ENCODE assay signal across 23 mouse cellular contexts in the genomic region with DNA sequence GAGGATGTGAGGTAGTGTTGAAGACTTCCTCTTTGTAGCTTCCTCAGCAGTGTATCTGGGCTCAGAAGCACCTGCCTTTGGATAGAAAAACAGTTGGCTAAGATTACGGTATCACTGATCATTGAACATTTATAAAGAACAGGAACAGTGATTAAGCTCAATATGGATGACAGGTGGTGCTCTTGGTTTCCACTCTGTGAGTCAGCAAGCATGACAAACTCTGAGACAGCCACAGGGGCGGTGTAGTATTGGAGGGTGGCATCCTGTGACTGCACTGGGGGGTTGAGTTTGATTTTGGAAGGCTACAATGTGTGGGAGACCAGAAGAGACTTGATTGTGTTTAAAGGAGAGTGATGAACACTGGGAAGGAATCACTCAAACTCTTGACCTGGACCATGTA.
A peak's percentile ranks its signal among the peaks of the same experiment; 100 is the strongest.
DNase-seq lines count a peak whose midpoint lies in the region; ATAC-seq and TF ChIP-seq lines count a peak whose summit lies in the region.
"Had no signal": no experiment of that assay in that cellular context is flagged by ENCODE, and none has a peak within 500 bp of the region (broad histone marks: within the 10 kb centered on the region; RNA-seq: fewer than 3 reads in every experiment).

No protein-coding gene starts in this region.

- TF ChIP-seq CTCF in layer of hippocampus, adult 2 months (conservative IDR thresholded peaks at IDR 0.05), result no peak

- no peak overlapping the region for H3K27ac ChIP-seq in midbrain, embryonic 11.5 days (ENCODE audit: low read depth, low read length)
- no peak overlapping the region for H3K27ac ChIP-seq in midbrain, embryonic 14.5 days (replicated peaks; ENCODE audit: low read depth, low read length)
- peak overlapping the region; percentile 46; the same call in 1 of the 2 replicates for H3K27ac ChIP-seq in layer of hippocampus, adult 2 months
- H3K27ac ChIP-seq: forebrain, embryonic 10.5 days; forebrain, embryonic 13.5 days; heart, adult 2 months; heart, embryonic 10.5 days; heart, embryonic 13.5 days; hindbrain, embryonic 14.5 days had no signal

- 93% methylated on average over 2 of the region's 2 CpGs for WGBS in midbrain, embryonic 11.5 days
- 94% methylated on average over 2 of the region's 2 CpGs for WGBS in midbrain, embryonic 14.5 days

- H3K4me1 ChIP-seq in midbrain, embryonic 11.5 days (ENCODE audit: control insufficient read depth, insufficient read depth, low read length), result no peaks in the 10 kb centered on the region
- H3K4me1 ChIP-seq in midbrain, embryonic 14.5 days (ENCODE audit: control insufficient read depth, insufficient read depth, low read length), result no peaks in the 10 kb centered on the region
- H3K4me1 ChIP-seq: forebrain, embryonic 10.5 days; forebrain, embryonic 13.5 days; heart, embryonic 10.5 days; heart, embryonic 13.5 days had no signal

- H3K27me3 ChIP-seq in midbrain, embryonic 11.5 days (ENCODE audit: control insufficient read depth, insufficient read depth, low read length), result no peaks in the 10 kb centered on the region
- no peaks in the 10 kb centered on the region for H3K27me3 ChIP-seq in midbrain, embryonic 14.5 days (ENCODE audit: control insufficient read depth, insufficient read depth, low read length)
- H3K27me3 ChIP-seq: forebrain, embryonic 13.5 days; heart, embryonic 13.5 days had no signal

- H3K9ac ChIP-seq in midbrain, embryonic 11.5 days (ENCODE audit: low read length), result no peak overlapping the region
- no peak overlapping the region for H3K9ac ChIP-seq in midbrain, embryonic 14.5 days (replicated peaks; ENCODE audit: low read length)
- H3K9ac ChIP-seq: forebrain, embryonic 13.5 days; heart, embryonic 13.5 days; hindbrain, embryonic 14.5 days had no signal

- no peak overlapping the region for H3K4me2 ChIP-seq in midbrain, embryonic 11.5 days
- H3K4me2 ChIP-seq in midbrain, embryonic 14.5 days (ENCODE audit: low read length), result no peak overlapping the region
- H3K4me2 ChIP-seq: forebrain, embryonic 13.5 days; heart, embryonic 13.5 days; hindbrain, embryonic 14.5 days had no signal

- no peak overlapping the region for H3K4me3 ChIP-seq in midbrain, embryonic 11.5 days (ENCODE audit: low read depth, low read length)
- no peak overlapping the region for H3K4me3 ChIP-seq in midbrain, embryonic 14.5 days (replicated peaks; ENCODE audit: low read depth, low read length)
- no peak overlapping the region for H3K4me3 ChIP-seq in layer of hippocampus, adult 2 months
- H3K4me3 ChIP-seq: forebrain, embryonic 10.5 days; forebrain, embryonic 13.5 days; heart, adult 2 months; heart, embryonic 10.5 days; heart, embryonic 13.5 days had no signal

- no peak for ATAC-seq in midbrain, embryonic 11.5 days (ENCODE audit: low FRiP score)
- ATAC-seq in midbrain, embryonic 14.5 days (ENCODE audit: low FRiP score, low TSS enrichment), result no peak
- ATAC-seq: CD4-positive, CD25-positive, alpha-beta regulatory T cell, adult 4 months; forebrain, embryonic 13.5 days; forebrain, embryonic 16.5 days had no signal

- no peaks in the 10 kb centered on the region for H3K36me3 ChIP-seq in midbrain, embryonic 11.5 days (ENCODE audit: control insufficient read depth, insufficient read depth, low read length)
- H3K36me3 ChIP-seq in midbrain, embryonic 14.5 days (ENCODE audit: control insufficient read depth, insufficient read depth, low read length), result no peaks in the 10 kb centered on the region
- H3K36me3 ChIP-seq: forebrain, embryonic 10.5 days; heart, embryonic 10.5 days; heart, embryonic 13.5 days had no signal

- DNase-seq in midbrain, embryonic 11.5 days (ENCODE audit: low spot score, missing footprints), result peak; percentile 2
- DNase-seq in midbrain, embryonic 14.5 days, result no peak
- DNase-seq in layer of hippocampus, adult 2 months (ENCODE audit: low spot score in 2 of 2), result peak; percentile 51 to 62
- DNase-seq in layer of hippocampus, adult 9-10 months (ENCODE audit: low spot score), result peak; percentile 25
- no peak for DNase-seq in adrenal gland, adult (ENCODE audit: inconsistent age in 2 of 2, low spot score in 1 of 2)
- no peak for DNase-seq in spleen, postnatal 4 days (ENCODE audit: low spot score in 2 of 2)
- DNase-seq: adrenal gland, adult 8-10 months; adrenal gland, postnatal 25 days; cerebellum, adult 18-20 months; cerebellum, adult 9-10 months; cerebellum, postnatal 14 days; gastrocnemius, postnatal 10 days; gastrocnemius, postnatal 36 days; heart, adult 2 months; heart, postnatal 14 days; heart, postnatal 4 days had no signal

- H3K9me3 ChIP-seq in midbrain, embryonic 11.5 days (ENCODE audit: control insufficient read depth, low read length), result no peaks in the 10 kb centered on the region
- H3K9me3 ChIP-seq in midbrain, embryonic 14.5 days (ENCODE audit: control insufficient read depth, low read length), result no peaks in the 10 kb centered on the region
- H3K9me3 ChIP-seq: forebrain, embryonic 10.5 days; forebrain, embryonic 13.5 days; heart, embryonic 10.5 days; heart, embryonic 13.5 days had no signal

Comparison
In these comparisons a context has a peak if more than half of its experiments do, and no peak if none do; other contexts are left out.
1. DNase-seq: peak in midbrain, embryonic 11.5 days (single experiment), layer of hippocampus, adult 2 months (2 of 2) and layer of hippocampus, adult 9-10 months (single experiment); none in midbrain, embryonic 14.5 days (single experiment), adrenal gland, adult (0 of 2) and spleen, postnatal 4 days (0 of 2).